Mouse (Mus musculus): ENCODE results near the gene Smyd2.

Gene Smyd2

DNA sequence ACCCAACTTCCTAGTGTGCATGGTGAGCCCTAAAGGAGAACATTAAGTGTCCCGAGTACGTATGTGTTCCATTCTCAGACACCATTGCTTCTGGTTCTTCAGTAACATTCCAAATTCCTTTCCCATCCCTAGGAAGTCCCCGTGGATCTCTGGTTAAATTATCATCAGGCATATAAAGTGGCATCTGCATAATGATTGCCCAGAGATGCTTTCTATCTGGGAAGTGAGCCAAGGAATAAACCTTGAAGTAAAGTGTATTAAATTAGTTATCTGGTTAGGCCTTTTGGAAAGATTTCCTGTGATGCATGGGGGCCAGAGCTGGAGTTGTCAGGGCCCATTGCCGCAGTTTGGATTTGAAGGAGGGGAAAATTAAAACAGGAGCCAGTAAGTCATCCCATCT, 50.1 kb downstream of the Smyd2 start:
- no peak for DNase-seq (ENCODE audit: low read depth, low spot score)

GRCm38 (mm10) chr1:189871625-189872024, 50.5 kb downstream of the Smyd2 start:
- no peak for DNase-seq (ENCODE audit: low read depth, low spot score)

GRCm38 (mm10) chr1:189870539-189870938, 51.6 kb downstream of the Smyd2 start:
- DNase-seq (ENCODE audit: low read depth, low spot score): peak; percentile 23

DNA sequence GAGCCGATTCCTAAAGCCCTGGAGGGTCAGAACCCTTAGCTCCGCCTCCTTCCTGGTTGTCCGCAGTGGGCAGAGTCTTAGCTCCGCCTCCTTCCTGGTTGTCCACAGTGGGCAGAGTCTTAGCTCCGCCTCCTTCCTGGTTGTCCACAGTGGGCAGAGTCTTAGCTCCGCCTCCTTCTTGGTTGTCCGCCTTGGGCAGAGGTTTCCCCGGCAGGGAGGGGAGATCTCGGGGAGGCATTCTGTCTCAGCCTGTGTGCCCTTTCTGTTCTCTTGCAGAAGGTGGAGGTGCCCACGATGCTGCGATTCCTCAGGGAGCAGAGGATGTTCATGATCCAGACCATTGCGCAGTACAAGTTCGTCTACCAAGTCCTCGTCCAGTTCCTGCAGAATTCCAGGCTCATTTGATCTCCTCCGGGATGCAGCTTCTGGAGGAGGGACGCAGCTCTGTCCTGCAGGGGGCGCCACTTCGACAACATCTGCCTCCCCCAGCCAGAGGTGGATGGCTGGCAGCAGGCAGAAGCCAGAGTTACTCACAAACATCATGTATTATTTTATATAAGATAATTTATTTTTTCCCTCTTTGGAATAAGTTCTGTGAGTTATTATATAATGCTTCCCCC, 52.4 kb downstream of the Smyd2 start:
- DNase-seq (ENCODE audit: low read depth, low spot score): peak; percentile 29

DNA sequence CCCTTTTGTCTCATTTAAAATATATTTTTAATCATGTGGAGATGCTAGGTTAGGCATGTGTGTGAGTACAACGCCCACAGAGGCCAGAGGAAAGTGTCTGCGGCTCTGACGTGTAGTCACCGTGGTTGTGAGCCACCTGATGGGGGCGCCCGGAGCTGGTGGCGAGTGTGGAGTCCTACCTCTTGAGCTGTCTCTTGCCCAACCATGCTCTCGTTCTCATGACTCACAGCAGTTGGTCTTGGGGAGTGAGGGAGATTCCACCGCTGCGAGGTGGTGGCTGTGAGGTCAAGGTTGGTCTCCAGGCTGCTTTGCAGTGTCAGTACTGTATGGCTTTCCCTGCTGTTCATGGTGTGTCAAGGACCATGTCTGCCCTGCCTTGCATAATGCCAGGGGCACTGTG, 54.1 kb downstream of the Smyd2 start:
- peak; percentile 75 for DNase-seq (ENCODE audit: low read depth, low spot score)

DNA sequence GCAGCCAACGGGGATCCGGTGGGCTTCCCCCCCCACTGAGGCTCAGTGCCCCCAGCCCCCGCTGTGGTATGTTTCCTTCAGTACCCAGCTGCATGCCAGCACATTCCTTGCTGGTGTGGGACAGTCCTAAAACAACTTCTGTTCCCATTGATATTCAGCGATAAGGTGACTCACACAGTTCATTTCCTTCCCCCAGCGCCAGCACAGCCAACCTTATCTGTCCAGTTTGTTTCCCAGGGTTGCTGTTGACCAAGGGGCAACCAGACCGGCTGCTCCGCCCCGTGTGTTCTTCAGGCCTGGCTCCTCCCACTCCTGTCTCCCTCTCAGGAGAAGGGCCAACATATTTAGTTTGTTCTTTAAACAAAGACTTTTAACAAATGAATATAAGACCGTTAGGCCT, 54.7 kb downstream of the Smyd2 start:
- DNase-seq (ENCODE audit: low read depth, low spot score): peak; percentile 58

GRCm38 (mm10) chr1:189867034-189867433, 55.1 kb downstream of the Smyd2 start:
- no peak for DNase-seq (ENCODE audit: low read depth, low spot score)

DNA sequence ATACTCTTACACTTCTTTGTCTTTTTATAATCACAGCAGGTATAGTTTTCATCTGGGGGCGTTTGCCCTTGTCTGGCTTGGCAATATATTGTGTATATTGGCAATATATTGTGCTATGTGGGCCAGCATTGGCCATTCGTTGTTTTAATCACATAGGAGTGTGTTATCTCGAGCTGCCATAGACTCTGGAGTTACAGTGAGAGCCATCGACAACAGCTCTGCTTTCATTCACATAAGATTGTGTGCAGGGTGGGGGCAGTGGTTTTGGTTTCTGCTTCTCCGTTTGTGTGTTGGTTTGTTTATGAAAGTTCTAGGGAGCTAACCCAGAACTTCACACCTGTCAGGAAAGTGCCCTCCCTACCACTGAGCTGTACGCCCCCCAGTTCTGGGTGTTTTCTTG, 55.5 kb downstream of the Smyd2 start:
- no peak for DNase-seq (ENCODE audit: low read depth, low spot score)

GRCm38 (mm10) chr1:189864846-189865560, 57.2 kb downstream of the Smyd2 start:
- DNase-seq (ENCODE audit: low read depth, low spot score): no peak

DNA sequence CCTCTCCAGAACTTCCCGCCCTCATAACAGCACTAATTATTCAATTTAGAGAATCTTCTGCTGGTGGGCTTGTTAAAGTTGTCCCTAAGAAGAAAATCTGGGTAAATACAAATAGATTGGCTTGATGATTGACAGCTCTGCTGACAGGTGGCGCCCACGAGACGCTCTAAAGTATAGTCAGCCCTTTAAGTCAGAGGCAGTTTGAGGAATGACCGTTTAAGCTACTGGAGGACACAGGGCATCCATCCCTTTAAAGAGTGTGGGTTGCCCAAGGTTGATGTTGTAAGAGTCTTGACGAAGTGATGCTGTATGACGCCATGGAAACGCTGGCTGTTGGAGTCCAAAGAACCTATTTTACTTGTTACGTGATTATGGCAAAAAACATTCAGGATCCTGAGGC, 57.9 kb downstream of the Smyd2 start:
- peak; percentile 15 for DNase-seq (ENCODE audit: low read depth, low spot score)

DNA sequence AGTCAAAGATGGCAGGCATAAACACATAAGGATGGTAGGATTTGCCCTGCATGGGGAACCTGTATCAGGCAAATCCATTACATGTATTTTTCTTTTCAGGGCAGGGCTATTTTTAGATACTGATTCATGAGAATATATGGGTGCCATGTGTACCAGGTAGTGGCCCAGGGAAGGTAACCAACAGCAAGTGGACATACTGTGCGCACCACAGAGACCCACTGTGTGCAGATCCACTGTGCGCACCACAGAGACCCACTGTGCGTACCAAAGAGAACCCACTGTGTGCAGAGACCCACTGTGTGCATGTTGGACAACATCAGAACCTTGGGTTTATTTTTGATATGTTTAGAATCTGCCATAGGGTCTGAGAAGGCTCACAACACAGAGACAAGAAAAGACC, 58.4 kb downstream of the Smyd2 start:
- no peak for DNase-seq (ENCODE audit: low read depth, low spot score)

GRCm38 (mm10) chr1:189860942-189861315, 61.2 kb downstream of the Smyd2 start:
- no peak for DNase-seq (ENCODE audit: low read depth, low spot score)

DNA sequence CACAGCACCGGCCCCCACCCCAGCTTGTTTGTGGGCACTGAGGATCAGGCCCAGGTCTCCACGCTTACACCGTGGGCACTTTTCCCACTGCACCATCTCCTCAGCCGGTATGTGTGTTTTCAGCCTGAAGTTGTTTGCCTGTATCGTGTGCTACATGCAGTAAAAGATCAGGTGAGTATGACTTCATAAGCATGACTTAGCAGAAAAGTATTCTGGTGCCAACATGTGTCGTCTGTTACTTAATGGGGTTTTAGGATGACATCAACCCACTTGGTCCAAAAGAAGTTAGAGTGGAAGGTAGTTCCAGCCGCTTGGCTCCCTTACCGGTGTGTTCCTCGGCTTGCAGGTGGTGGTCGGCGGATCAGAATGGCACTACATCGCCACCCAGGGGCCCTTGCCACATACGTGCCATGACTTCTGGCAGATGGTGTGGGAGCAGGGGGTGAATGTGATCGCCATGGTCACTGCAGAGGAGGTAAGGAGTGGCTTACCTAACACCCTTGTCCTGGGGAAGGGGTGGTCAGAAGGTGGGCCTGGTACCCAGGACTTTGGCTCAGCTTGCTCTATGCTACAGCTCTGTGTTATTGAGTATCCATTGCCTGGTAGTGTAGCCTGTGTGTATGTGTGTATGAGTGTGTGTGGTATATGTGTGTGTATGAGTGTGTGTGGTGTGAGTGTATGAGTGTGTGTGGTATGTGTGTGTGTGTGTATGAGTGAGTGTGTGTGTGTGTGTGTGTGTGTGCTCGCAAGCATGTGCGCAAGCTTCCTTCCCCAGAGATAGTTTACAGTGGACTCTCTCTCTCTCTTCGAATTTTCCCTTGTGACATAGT, 61.8 kb downstream of the Smyd2 start:
- peak; percentile 49 for DNase-seq (ENCODE audit: low read depth, low spot score)

- DNase-seq (ENCODE audit: low read depth, low spot score): no peak
Measured at GRCm38 (mm10) chr1:189858377-189858776, 63.8 kb downstream of the Smyd2 start.

DNA sequence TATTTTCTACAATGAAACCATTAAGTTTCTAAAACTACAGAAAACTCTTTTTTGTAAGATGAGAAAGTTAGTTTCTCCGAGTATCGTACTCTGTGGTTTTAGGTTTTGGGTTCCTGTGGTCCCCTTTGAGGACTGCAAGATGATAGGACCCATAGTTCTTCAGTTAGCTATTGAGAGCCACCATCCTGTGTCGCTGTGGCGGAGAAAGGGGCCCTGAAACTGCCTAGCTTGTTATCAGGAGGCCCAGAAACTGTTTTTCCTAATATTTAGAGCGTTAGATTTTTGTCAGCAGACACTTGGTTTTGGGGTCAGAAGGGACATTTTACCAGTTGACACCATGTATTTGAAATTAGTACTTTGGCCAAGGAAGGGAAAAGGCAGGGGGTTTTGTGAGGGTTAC, 66.4 kb downstream of the Smyd2 start:
- DNase-seq (ENCODE audit: low read depth, low spot score): no peak

DNA sequence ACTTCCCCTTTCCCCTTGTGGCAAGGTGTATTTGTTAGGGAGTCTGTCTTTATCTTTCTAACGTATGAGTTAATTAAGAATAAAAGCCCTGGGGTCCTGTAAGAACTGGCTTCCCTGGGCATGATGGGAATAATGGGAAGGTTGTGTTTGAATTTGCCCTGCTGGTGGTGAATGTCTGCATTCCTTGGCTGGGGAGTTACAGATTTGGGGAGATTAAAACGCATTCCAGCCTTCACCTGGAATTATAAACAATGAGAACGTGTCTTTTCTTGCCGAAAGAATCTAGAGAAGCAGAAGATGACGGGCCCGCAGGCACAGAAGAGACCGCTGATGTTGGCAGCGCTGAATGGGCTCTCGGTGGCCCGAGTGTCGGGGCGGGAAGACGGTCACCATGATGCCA, 67.5 kb downstream of the Smyd2 start:
- no peak for DNase-seq (ENCODE audit: low read depth, low spot score)

DNA sequence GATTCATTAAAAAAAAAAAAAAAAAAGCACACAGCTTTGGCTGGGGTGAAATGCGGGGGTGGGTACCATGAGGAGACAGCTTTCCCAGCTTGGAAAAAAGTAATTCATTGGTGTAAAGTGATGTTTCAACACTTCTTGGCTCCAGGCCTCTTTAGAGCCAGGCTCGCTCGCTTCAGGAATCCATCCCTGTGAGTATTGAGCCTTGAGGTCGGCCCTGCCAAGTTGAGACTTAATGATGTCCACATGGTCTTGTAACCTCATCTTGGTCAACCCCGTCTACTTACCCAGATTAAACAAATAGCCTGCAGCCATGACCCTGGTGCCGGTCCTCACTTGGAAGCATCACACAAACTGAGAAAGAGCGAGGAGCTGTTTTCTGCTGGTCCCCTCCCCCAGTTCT, 69.7 kb downstream of the Smyd2 start:
- DNase-seq (ENCODE audit: low read depth, low spot score): peak; percentile 90

GRCm38 (mm10) chr1:189852051-189852450, 70.1 kb downstream of the Smyd2 start:
- peak; percentile 36 for DNase-seq (ENCODE audit: low read depth, low spot score)

DNA sequence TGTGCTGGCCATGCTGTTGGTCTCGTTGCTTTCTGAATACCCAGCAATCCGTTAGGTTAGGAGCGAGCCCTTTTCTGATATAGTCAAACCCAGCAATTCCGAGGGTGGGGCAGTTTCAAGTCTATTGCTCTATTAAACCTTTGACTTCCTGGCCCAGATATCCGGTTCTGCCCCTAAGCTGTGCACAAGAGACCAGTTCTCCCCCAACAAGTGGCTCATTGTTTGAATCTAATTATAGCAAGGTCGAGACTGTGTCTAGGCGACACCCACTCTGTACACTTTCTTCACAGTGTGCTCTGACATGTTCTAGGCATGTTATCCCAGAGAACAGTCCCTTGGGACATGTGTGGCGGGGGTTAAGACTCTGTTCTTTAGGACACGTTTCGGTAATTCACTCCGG, 72.6 kb downstream of the Smyd2 start:
- DNase-seq (ENCODE audit: low read depth, low spot score): no peak

DNA sequence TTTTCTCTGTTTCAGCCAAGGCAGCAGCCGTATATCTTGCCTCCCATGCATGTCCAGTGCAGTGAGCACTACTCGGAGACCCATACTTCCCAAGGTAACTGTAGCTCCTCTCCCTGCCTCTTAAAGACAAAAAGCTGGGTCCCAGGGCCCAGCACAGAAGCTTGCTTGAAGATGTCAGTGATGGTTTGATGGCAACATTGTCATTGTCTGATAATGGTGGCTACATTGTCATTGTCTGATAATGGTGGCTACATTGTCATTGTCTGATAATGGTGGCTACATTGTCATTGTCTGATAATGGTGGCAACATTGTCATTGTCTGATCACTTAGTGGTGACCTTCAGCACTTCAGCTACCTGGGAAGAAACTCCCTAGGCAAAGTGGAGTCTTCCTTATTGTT, 75.8 kb downstream of the Smyd2 start:
- DNase-seq (ENCODE audit: low read depth, low spot score): no peak

GRCm38 (mm10) chr1:189834166-189834565, 88.0 kb downstream of the Smyd2 start:
- no peak for DNase-seq (ENCODE audit: low read depth, low spot score)

DNA sequence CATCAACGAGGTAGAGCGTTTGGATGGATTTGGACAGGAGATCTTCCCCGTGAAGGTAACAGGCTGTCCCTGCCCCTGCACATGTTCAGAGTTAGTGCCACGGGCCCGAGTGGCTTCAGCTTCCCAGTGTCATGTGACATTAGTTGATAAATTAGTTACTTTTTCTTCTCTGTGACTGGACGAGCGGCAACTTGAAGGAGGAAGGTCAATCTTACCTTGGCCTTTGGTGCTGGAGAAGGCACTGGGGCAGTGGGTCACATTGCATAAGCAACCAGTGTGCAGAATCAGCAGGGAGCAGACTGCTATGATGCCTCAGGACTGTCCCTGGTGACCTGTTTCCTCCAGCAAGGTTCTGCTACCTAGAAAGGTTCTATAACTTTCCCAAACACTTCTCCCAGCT, 88.8 kb downstream of the Smyd2 start:
- no peak for DNase-seq (ENCODE audit: low read depth, low spot score)

DNA sequence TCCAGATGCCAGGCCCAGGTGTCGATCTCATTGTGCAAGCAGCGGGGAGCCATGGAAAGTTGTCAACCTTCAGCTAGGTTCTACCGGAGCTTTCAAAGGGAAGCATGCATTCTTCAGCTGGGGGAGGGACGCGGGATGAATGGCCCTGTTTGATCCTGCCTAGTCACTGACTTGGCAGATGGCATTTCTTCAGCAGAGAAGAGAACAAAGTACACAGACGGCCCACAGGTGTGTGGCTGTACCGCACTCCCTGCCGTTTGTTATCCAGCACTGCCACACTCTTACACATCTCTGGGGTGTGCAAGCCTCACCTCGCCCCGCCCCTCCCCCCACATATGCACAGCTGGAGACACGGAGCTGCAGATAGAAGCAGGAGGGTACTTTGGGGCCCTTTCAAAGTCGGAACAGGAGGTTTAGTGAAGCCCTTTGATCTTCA, 91.3 kb downstream of the Smyd2 start:
- no peak for DNase-seq (ENCODE audit: low read depth, low spot score)

Data from 3T3-L1 (cell line).